Mouse (Mus musculus): ENCODE results near the gene Lypd6b.

- TF ChIP-seq CTCF (IDR thresholded peaks at IDR 0.05; ENCODE audit: low read depth) (no peak), EP300 (IDR thresholded peaks at IDR 0.05; ENCODE audit: low read depth) (no peak)
Observed at GRCm38 (mm10) chr2:49847831-49848230, 60.3 kb downstream of the Lypd6b start.

All from heart, postnatal 0 days (tissue).